Mouse (Mus musculus) heart, postnatal 0 days (tissue): ENCODE measurements around the gene Camkk2.

ENCODE experiments used
- CTCF ChIP-seq: IDR thresholded peaks from 2 replicates; pipeline ENCODE4 v1.5.1; 2016; ENCODE audit warnings: antibody characterized with exemption, control low read depth, low read depth
- EP300 ChIP-seq: IDR thresholded peaks from 2 replicates; pipeline ENCODE4 v1.6.1; 2016; ENCODE audit warnings: antibody characterized with exemption, low read depth

- TF ChIP-seq CTCF, result no peak
- no peak for TF ChIP-seq EP300
Measured at GRCm38 (mm10) chr5:122783726-122784406, 4.7 kb upstream of the Camkk2 start.
